Mouse (Mus musculus): Measurements from ENCODE around the gene 9430038I01Rik. TPM values are rescaled to one million over a fixed set of nuclear protein-coding genes. Genes with fewer than 3 reads are reported as not detected.

9430038I01Rik gene
- polyA plus RNA-seq, 1 experiment from 2014 or later, result 14.4 TPM

GRCm38 (mm10) chr7:137431769-137432603 is 21.4 kb upstream of the 9430038I01Rik start:
- ATAC-seq (replicated peaks; ENCODE audit: low FRiP score) (peak; percentile 63), DNase-seq (ENCODE audit: low spot score) (peak; percentile 61)
- Histone ChIP-seq H3K36me3 (ENCODE audit: control insufficient read depth, insufficient read depth, low read length) (no peaks in the 10 kb centered on the region), H3K27me3 (ENCODE audit: control insufficient read depth, insufficient read depth, low read length) (no peaks in the 10 kb centered on the region), H3K27ac (ENCODE audit: low read depth, low read length) (no peak overlapping the region), H3K4me1 (replicated peaks; ENCODE audit: control insufficient read depth, insufficient read depth, low read length) (peaks cover 6% of the 10 kb centered on the region), H3K9me3 (ENCODE audit: control insufficient read depth, low read length) (no peaks in the 10 kb centered on the region), H3K4me2 (ENCODE audit: low read depth, low read length, severe bottlenecking) (0 out of 2 replicates have a peak overlapping the region, but pooled peaks have one; percentile 0), H3K4me3 (ENCODE audit: low read depth, low read length) (no peak overlapping the region), H3K9ac (ENCODE audit: low read length) (no peak overlapping the region)
- 31% methylated on average over 13 of the region's 13 CpGs for WGBS

GRCm38 (mm10) chr7:137426693-137427092 is 16.1 kb upstream of the 9430038I01Rik start:
- Histone ChIP-seq H3K9me3 (ENCODE audit: control insufficient read depth, low read length) (no peaks in the 10 kb centered on the region), H3K4me1 (replicated peaks; ENCODE audit: control insufficient read depth, insufficient read depth, low read length) (peaks cover 2% of the 10 kb centered on the region)
- 55% methylated on average over 4 of the region's 4 CpGs for WGBS

GRCm38 (mm10) chr7:137421236-137421635 is 10.7 kb upstream of the 9430038I01Rik start:
- DNase-seq (ENCODE audit: low spot score), result no peak
- Histone ChIP-seq H3K36me3 (ENCODE audit: control insufficient read depth, insufficient read depth, low read length) (no peaks in the 10 kb centered on the region), H3K9ac (ENCODE audit: low read length) (no peak overlapping the region), H3K4me2 (ENCODE audit: low read depth, low read length, severe bottlenecking) (no peak overlapping the region), H3K27me3 (ENCODE audit: control insufficient read depth, insufficient read depth, low read length) (no peaks in the 10 kb centered on the region), H3K27ac (ENCODE audit: low read depth, low read length) (no peak overlapping the region), H3K4me1 (replicated peaks; ENCODE audit: control insufficient read depth, insufficient read depth, low read length) (no peaks in the 10 kb centered on the region), H3K9me3 (ENCODE audit: control insufficient read depth, low read length) (no peaks in the 10 kb centered on the region), H3K4me3 (ENCODE audit: low read depth, low read length) (no peak overlapping the region)
- 93% methylated on average over 4 of the region's 4 CpGs for WGBS
- ATAC-seq (replicated peaks; ENCODE audit: low FRiP score), result no peak

More at GRCm38 (mm10) chr7:137426693-137427092, 16.1 kb upstream of the 9430038I01Rik start:
- H3K4me2 ChIP-seq (ENCODE audit: low read depth, low read length, severe bottlenecking), result no peak overlapping the region
- H3K36me3 ChIP-seq (ENCODE audit: control insufficient read depth, insufficient read depth, low read length), result no peaks in the 10 kb centered on the region
- no peak for ATAC-seq (replicated peaks; ENCODE audit: low FRiP score)
- no peak for DNase-seq (ENCODE audit: low spot score)
- H3K27ac ChIP-seq (ENCODE audit: low read depth, low read length), result no peak overlapping the region
- H3K27me3 ChIP-seq (ENCODE audit: control insufficient read depth, insufficient read depth, low read length), result no peaks in the 10 kb centered on the region
- no peak overlapping the region for H3K9ac ChIP-seq (ENCODE audit: low read length)
- no peak overlapping the region for H3K4me3 ChIP-seq (ENCODE audit: low read depth, low read length)

- Histone ChIP-seq H3K4me2 (ENCODE audit: low read depth, low read length, severe bottlenecking) (no peak overlapping the region), H3K4me3 (ENCODE audit: low read depth, low read length) (no peak overlapping the region), H3K9ac (ENCODE audit: low read length) (no peak overlapping the region), H3K36me3 (ENCODE audit: control insufficient read depth, insufficient read depth, low read length) (no peaks in the 10 kb centered on the region), H3K27ac (ENCODE audit: low read depth, low read length) (no peak overlapping the region), H3K4me1 (replicated peaks; ENCODE audit: control insufficient read depth, insufficient read depth, low read length) (no peaks in the 10 kb centered on the region), H3K27me3 (ENCODE audit: control insufficient read depth, insufficient read depth, low read length) (no peaks in the 10 kb centered on the region), H3K9me3 (ENCODE audit: control insufficient read depth, low read length) (no peaks in the 10 kb centered on the region)
- no peak for ATAC-seq (replicated peaks; ENCODE audit: low FRiP score)
- DNase-seq (ENCODE audit: low spot score), result no peak
- WGBS, result 100% methylated on average over 2 of the region's 2 CpGs
These were observed 10.0 kb upstream of the 9430038I01Rik start for GRCm38 (mm10) chr7:137420550-137420949.

- no peak for ATAC-seq (replicated peaks; ENCODE audit: low FRiP score)
- peaks cover 2% of the 10 kb centered on the region; the same call in 1 of the 2 replicates for H3K4me1 ChIP-seq (replicated peaks; ENCODE audit: control insufficient read depth, insufficient read depth, low read length)
- no peak overlapping the region for H3K9ac ChIP-seq (ENCODE audit: low read length)
- no peaks in the 10 kb centered on the region for H3K36me3 ChIP-seq (ENCODE audit: control insufficient read depth, insufficient read depth, low read length)
- H3K4me3 ChIP-seq (ENCODE audit: low read depth, low read length), result no peak overlapping the region
- no peaks in the 10 kb centered on the region for H3K9me3 ChIP-seq (ENCODE audit: control insufficient read depth, low read length)
- no peak overlapping the region for H3K4me2 ChIP-seq (ENCODE audit: low read depth, low read length, severe bottlenecking)
- no peak for DNase-seq (ENCODE audit: low spot score)
- WGBS, result 89% methylated on average over 8 of the region's 8 CpGs
- H3K27ac ChIP-seq (ENCODE audit: low read depth, low read length), result no peak overlapping the region
- no peaks in the 10 kb centered on the region for H3K27me3 ChIP-seq (ENCODE audit: control insufficient read depth, insufficient read depth, low read length)
These were observed 4.1 kb upstream of the 9430038I01Rik start for GRCm38 (mm10) chr7:137414710-137415109.

- H3K36me3 ChIP-seq (ENCODE audit: control insufficient read depth, insufficient read depth, low read length), result no peaks in the 10 kb centered on the region
- no peaks in the 10 kb centered on the region for H3K27me3 ChIP-seq (ENCODE audit: control insufficient read depth, insufficient read depth, low read length)
- no peak overlapping the region for H3K4me2 ChIP-seq (ENCODE audit: low read depth, low read length, severe bottlenecking)
- no peak overlapping the region for H3K9ac ChIP-seq (ENCODE audit: low read length)
- no peak for ATAC-seq (replicated peaks; ENCODE audit: low FRiP score)
- no peak for DNase-seq (ENCODE audit: low spot score)
- H3K27ac ChIP-seq (ENCODE audit: low read depth, low read length), result no peak overlapping the region
- WGBS, result 78% methylated on average over 1 of the region's 1 CpGs
- H3K9me3 ChIP-seq (ENCODE audit: control insufficient read depth, low read length), result no peaks in the 10 kb centered on the region
- peaks cover 2% of the 10 kb centered on the region; the same call in 1 of the 2 replicates for H3K4me1 ChIP-seq (replicated peaks; ENCODE audit: control insufficient read depth, insufficient read depth, low read length)
- no peak overlapping the region for H3K4me3 ChIP-seq (ENCODE audit: low read depth, low read length)
These were observed 3.0 kb downstream of the 9430038I01Rik start for GRCm38 (mm10) chr7:137407428-137408058.

- DNase-seq (ENCODE audit: low spot score) (no peak), ATAC-seq (replicated peaks; ENCODE audit: low FRiP score) (no peak)
- H3K4me3 ChIP-seq (ENCODE audit: low read depth, low read length), result no peak overlapping the region
- WGBS, result 89% methylated on average over 2 of the region's 2 CpGs
- H3K27ac ChIP-seq (ENCODE audit: low read depth, low read length), result no peak overlapping the region
- no peaks in the 10 kb centered on the region; the same call in 1 of the 2 replicates for H3K9me3 ChIP-seq (ENCODE audit: control insufficient read depth, low read length)
- H3K9ac ChIP-seq (ENCODE audit: low read length), result no peak overlapping the region
- H3K4me1 ChIP-seq (replicated peaks; ENCODE audit: control insufficient read depth, insufficient read depth, low read length), result no peaks in the 10 kb centered on the region
- H3K36me3 ChIP-seq (ENCODE audit: control insufficient read depth, insufficient read depth, low read length), result no peaks in the 10 kb centered on the region
- H3K4me2 ChIP-seq (ENCODE audit: low read depth, low read length, severe bottlenecking), result no peak overlapping the region
- H3K27me3 ChIP-seq (ENCODE audit: control insufficient read depth, insufficient read depth, low read length), result no peaks in the 10 kb centered on the region
These were observed 6.4 kb downstream of the 9430038I01Rik start for GRCm38 (mm10) chr7:137404146-137404545.

- Histone ChIP-seq H3K9me3 (ENCODE audit: control insufficient read depth, low read length) (no peaks in the 10 kb centered on the region; the same call in 1 of the 2 replicates), H3K36me3 (ENCODE audit: control insufficient read depth, insufficient read depth, low read length) (no peaks in the 10 kb centered on the region), H3K4me3 (ENCODE audit: low read depth, low read length) (no peak overlapping the region), H3K9ac (ENCODE audit: low read length) (no peak overlapping the region), H3K27me3 (ENCODE audit: control insufficient read depth, insufficient read depth, low read length) (no peaks in the 10 kb centered on the region), H3K27ac (ENCODE audit: low read depth, low read length) (no peak overlapping the region), H3K4me1 (replicated peaks; ENCODE audit: control insufficient read depth, insufficient read depth, low read length) (no peaks in the 10 kb centered on the region), H3K4me2 (ENCODE audit: low read depth, low read length, severe bottlenecking) (no peak overlapping the region)
- DNase-seq (ENCODE audit: low spot score) (no peak), ATAC-seq (replicated peaks; ENCODE audit: low FRiP score) (no peak)
- 91% methylated on average over 4 of the region's 4 CpGs for WGBS
These were observed 11.6 kb downstream of the 9430038I01Rik start for GRCm38 (mm10) chr7:137398973-137399372.

All from forebrain, embryonic 11.5 days (tissue).